Mouse (Mus musculus) heart, adult 9 months (tissue): ENCODE measurements at regions not wholly inside any gene's neighbourhood (a gene's known extent, or its start where the extent isn't known, plus 50 kb on each side); places are given as distances from the start of the nearest gene placed in this dataset.

Experiments used
- DNase-seq, 2 experiments: peaks; one replicate each; pipeline ENCODE4 v3.0.0; 2022; ENCODE audit warnings: low spot score in 2 of 2

GRCm38 (mm10) chr17:65015731-65016130 lies 179.9 kb upstream of the 4930583I09Rik start:
- no peak for DNase-seq

GRCm38 (mm10) chr17:65014682-65015081 lies 178.8 kb upstream of the 4930583I09Rik start:
- DNase-seq, result no peak

- DNase-seq, result no peak
Measured at GRCm38 (mm10) chr17:65000626-65001135, 164.8 kb upstream of the 4930583I09Rik start.

DNA sequence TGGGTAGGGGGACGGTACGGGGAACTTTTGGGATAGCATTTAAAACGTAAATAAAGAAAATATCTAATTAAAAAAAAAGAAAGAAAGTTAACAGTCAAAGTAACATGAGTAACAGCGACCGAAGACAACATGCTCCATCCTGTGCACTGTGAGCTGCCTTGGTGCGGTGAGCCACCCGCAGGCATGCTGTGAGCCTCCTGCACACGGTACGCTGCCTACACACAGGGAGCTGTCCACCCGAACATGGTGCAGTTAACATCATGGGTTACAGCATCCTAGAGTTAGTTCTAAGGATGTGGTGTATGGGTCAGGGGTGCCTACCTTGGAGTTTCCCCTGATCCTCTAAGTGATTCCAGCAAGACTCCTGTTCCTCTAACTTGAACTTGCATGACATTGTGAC lies 158.6 kb upstream of the 4930583I09Rik start:
- no peak for DNase-seq

GRCm38 (mm10) chr17:64991262-64991661 lies 155.4 kb upstream of the 4930583I09Rik start:
- no peak for DNase-seq

DNA sequence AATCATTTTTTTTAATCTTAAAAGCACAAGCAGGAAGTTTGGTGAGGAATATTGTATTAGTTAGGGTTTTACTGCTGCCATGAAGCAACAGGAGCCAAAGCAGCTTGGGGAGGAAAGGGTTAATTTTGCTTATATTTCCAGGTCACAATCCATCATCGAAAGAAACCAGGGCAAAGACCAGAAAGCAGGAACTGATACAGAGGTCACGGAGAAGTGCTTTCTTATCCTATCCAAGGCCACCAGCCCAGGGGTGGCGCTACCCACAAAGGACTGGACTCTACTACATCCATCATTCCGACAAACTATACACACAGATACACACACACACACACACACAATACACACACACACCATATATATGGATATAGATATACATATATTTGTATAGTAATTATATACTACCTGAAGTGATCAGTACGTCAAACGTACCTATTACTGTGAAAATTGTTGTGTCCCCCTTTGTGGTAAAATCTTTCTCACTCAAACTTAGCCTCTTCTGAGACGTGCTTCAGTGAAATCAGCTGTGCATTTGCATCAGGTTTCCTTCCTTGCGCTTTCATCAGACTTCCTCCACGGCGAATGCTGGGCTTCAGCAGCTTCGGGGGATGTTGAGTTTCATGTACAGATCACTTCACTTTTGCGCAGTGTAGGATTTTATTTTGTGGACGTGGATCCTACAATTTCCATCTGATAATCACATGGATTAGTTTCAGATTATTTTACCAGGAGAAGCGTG lies 148.6 kb upstream of the 4930583I09Rik start:
- DNase-seq, result no peak

DNA sequence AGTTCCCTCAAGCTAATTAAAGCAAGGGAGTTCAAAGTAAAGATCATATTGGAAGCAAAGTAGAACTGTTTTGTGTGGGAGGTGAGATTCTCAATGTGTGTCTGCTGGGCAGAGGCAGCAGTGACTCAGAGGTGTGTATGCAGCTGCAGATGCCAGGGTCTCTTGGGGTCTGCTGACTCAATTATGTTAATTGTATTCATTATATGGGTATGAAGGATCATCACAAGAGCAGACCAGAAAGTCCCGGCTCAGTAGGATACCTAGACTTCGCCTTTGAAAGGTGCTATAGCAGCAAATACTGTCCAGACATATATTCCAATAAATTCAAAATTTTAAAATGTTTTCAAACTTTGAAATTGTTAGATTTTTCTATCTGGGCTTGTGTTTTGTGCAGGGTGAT lies 147.6 kb upstream of the 4930583I09Rik start:
- no peak for DNase-seq

DNA sequence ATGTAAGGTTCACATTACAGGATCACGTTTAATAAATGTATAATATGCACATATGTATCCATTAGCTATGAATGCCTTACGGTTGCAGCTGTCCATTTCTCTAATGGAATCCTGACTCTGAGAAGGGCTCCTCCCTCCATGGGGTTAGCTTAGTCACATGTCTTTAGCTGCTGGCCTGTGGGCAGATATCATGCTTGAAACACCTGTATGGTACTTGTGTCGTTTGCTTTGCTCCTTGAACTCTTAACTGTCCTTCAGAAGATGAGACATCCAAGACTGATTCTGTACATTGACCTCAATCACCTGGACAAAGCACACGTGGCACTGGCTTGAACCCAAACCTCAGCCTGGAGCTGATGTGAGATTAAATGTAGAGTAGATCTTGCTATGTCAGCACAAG lies 128.3 kb upstream of the 4930583I09Rik start:
- DNase-seq, result no peak

GRCm38 (mm10) chr17:64961887-64962286 lies 126.0 kb upstream of the 4930583I09Rik start:
- DNase-seq, result no peak

GRCm38 (mm10) chr17:64957495-64957894 lies 121.6 kb upstream of the 4930583I09Rik start:
- no peak for DNase-seq

- no peak for DNase-seq
Measured at GRCm38 (mm10) chr17:64956506-64956905, 120.6 kb upstream of the 4930583I09Rik start.

DNA sequence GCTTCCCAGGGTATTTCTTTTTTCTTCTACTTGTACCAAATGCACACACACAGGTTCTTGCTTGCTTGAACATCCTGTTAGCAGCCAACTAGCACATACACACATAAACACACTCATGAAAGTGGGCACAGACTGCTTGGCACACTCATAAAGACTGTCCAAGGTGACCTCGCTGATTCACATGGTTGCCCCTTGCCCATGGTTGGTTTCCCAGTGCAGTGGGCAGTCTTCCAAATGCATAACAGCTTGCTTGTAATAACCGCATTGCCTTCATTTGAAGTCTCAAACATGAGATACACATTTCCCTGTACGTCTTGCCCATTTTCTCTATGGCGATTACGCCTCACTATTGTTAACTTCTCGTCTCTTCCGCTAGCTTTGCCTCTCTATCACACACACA lies 117.4 kb upstream of the 4930583I09Rik start:
- DNase-seq, result no peak

GRCm38 (mm10) chr17:64951625-64951940 lies 115.7 kb upstream of the 4930583I09Rik start:
- DNase-seq, result no peak

- no peak for DNase-seq
Measured at GRCm38 (mm10) chr17:64950802-64951624, 115.1 kb upstream of the 4930583I09Rik start.

GRCm38 (mm10) chr17:64943213-64943612 lies 107.3 kb upstream of the 4930583I09Rik start:
- DNase-seq, result no peak

GRCm38 (mm10) chr17:64941555-64941954 lies 105.7 kb upstream of the 4930583I09Rik start:
- no peak for DNase-seq

DNA sequence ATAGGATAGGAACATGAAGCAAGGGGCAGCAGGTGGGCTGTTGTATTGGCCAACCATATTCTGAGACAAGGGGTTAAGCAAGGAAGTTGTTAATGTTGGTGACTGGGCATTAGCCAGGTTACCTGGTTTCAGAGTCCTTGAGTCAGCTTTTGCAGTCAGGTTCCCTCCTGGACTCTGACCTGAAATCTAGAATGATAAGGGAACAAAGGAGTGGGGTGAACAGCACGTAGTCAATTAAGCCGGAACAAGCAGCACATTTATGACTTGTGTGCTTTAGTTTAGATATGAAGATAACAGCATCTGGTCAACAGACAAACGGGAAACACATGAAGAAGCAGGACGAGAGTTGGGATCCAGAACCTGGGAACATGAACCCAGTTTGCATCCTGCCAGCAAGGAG lies 99.8 kb upstream of the 4930583I09Rik start:
- DNase-seq, result no peak

- DNase-seq, result no peak
Measured at GRCm38 (mm10) chr17:64934411-64934810, 98.5 kb upstream of the 4930583I09Rik start.

- DNase-seq, result no peak
Measured at GRCm38 (mm10) chr17:64930816-64931428, 95.1 kb upstream of the 4930583I09Rik start.

- no peak for DNase-seq
Measured at GRCm38 (mm10) chr17:64923762-64924161, 87.9 kb upstream of the 4930583I09Rik start.

DNA sequence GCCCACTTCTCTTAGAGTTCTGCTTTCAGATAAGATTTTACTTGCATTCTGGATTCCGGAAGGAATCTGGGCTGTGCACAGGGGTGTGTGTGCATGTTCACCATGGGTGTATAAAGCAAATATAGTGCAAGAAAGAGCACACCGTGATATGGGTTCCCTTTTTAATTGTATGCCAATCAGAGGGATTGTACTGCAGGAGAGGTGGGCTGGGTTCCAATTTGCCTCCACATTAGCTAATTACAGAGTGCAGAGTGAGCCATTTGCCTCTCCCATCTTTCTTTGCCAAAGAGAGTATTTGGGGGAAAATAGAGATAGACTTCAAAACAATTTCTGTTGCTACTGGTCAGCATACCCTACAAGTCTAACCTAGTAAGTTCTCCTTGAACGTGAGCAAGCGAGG lies 86.4 kb upstream of the 4930583I09Rik start:
- no peak for DNase-seq

DNA sequence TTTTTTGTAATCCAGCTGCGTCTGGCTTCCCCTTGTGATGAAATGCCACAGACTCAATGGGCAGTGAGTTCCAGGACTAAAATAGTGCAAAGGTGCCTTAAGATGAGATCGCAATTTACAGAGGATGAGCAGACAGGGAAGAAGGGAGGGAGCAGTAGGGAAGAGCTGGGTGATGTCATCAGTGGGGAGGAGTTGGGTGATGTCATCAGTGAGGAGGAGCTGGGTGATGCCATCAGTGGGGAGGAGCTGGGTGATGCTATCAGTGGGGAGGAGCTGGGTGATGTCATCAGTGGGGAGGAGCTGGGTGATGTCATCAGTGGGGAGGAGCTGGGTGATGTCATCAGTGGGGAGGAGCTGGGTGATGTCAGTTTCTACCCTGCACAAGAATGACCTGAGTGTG lies 84.4 kb upstream of the 4930583I09Rik start:
- no peak for DNase-seq

- DNase-seq, result no peak
Measured at GRCm38 (mm10) chr17:64917830-64918229, 82.0 kb upstream of the 4930583I09Rik start.
